Comparison of ENCODE assay signal across 9 mouse cellular contexts in genomic region chr9:21313394-21313793, GRCm38 (mm10). TPM values are rescaled to one million over a fixed set of nuclear protein-coding genes. Genes with fewer than 3 reads are reported as not detected.
DNase-seq lines count a peak whose midpoint lies in the region; ATAC-seq and TF ChIP-seq lines count a peak whose summit lies in the region.
"Had no signal": no experiment of that assay in that cellular context is flagged by ENCODE, and none has a peak within 500 bp of the region (broad histone marks: within the 10 kb centered on the region; RNA-seq: fewer than 3 reads in every experiment).

No protein-coding gene starts in this region.

- no peak overlapping the region for H3K4me3 ChIP-seq in ES-E14 (ENCODE audit: insufficient read depth in 1 of 2, low read depth in 1 of 2, low read length in 2 of 2, poor library complexity in 1 of 2, severe bottlenecking in 1 of 2)
- H3K4me3 ChIP-seq in forebrain, postnatal 0 days (ENCODE audit: low read depth, low read length) = no peak overlapping the region
- no peak overlapping the region for H3K4me3 ChIP-seq in lung, postnatal 0 days (ENCODE audit: low read depth, low read length)
- H3K4me3 ChIP-seq: hindbrain, embryonic 15.5 days had no signal

- in situ Hi-C loops in ES-E14 (cut with MboI; ENCODE audit: low sequenced_read_pairs in 2 of 2, unreplicated experiment in 2 of 2) = no loop called here

- peak; percentile 86 for TF ChIP-seq CTCF in forebrain, postnatal 0 days (IDR thresholded peaks at IDR 0.05; ENCODE audit: low read depth)
- TF ChIP-seq CTCF in lung, postnatal 0 days (IDR thresholded peaks at IDR 0.05) = peak; percentile 98

- H3K4me2 ChIP-seq in forebrain, postnatal 0 days (ENCODE audit: low read depth) = no peak overlapping the region
- H3K4me2 ChIP-seq in lung, postnatal 0 days (replicated peaks; ENCODE audit: low read depth, low read length) = no peak overlapping the region
- H3K4me2 ChIP-seq: hindbrain, embryonic 15.5 days had no signal

- peaks cover 3 to 19% of the 10 kb centered on the region in 2 experiments; a peak in 1 of 4 replicates for H3K4me1 ChIP-seq in ES-E14 (ENCODE audit: control insufficient read depth in 2 of 2, insufficient read depth in 2 of 2, low read length in 2 of 2, poor library complexity in 1 of 2)
- H3K4me1 ChIP-seq in forebrain, postnatal 0 days (ENCODE audit: insufficient read depth) = no peaks in the 10 kb centered on the region
- no peaks in the 10 kb centered on the region for H3K4me1 ChIP-seq in lung, postnatal 0 days (ENCODE audit: insufficient read depth, low read depth, low read length)
- H3K4me1 ChIP-seq: hindbrain, embryonic 15.5 days had no signal

- peak; percentile 72; the same call in 1 of the 2 replicates for ATAC-seq in forebrain, postnatal 0 days
- ATAC-seq in hematopoietic stem cell, adult 5-6 weeks (replicated peaks in 1 of 2; ENCODE audit: insufficient read depth in 1 of 2, low FRiP score in 2 of 2, low TSS enrichment in 1 of 2, low read depth in 1 of 2, poor library complexity in 2 of 2, severe bottlenecking in 2 of 2) = peak; percentile 78 to 79
- ATAC-seq in lung, postnatal 0 days = peak; percentile 87

- no peak overlapping the region for H3K27ac ChIP-seq in ES-E14 (ENCODE audit: insufficient read depth, low read depth, low read length, poor library complexity, severe bottlenecking)
- H3K27ac ChIP-seq in forebrain, postnatal 0 days (ENCODE audit: low read depth, low read length) = no peak overlapping the region
- H3K27ac ChIP-seq in lung, postnatal 0 days (ENCODE audit: low read length) = no peak overlapping the region
- H3K27ac ChIP-seq: hindbrain, embryonic 15.5 days had no signal

- H3K9ac ChIP-seq in ES-E14 (ENCODE audit: insufficient read depth, low read depth, low read length, poor library complexity, severe bottlenecking) = peak overlapping the region; percentile 15; the same call in 1 of the 2 replicates
- no peak overlapping the region for H3K9ac ChIP-seq in forebrain, postnatal 0 days
- no peak overlapping the region for H3K9ac ChIP-seq in lung, postnatal 0 days (replicated peaks; ENCODE audit: low read depth)
- H3K9ac ChIP-seq: hindbrain, embryonic 15.5 days had no signal

- no peaks in the 10 kb centered on the region for H3K9me3 ChIP-seq in ES-E14 (ENCODE audit: control insufficient read depth, insufficient read depth, low read depth, low read length)
- H3K9me3 ChIP-seq in forebrain, postnatal 0 days (ENCODE audit: low read length) = no peaks in the 10 kb centered on the region
- no peaks in the 10 kb centered on the region for H3K9me3 ChIP-seq in lung, postnatal 0 days (ENCODE audit: low read length)
- H3K9me3 ChIP-seq: hindbrain, embryonic 15.5 days had no signal

- TF ChIP-seq EP300 in lung, postnatal 0 days (IDR thresholded peaks at IDR 0.05) = no peak

- DNase-seq in ES-E14 (ENCODE audit: low read depth, low spot score) = peak; percentile 83
- peak; percentile 83 for DNase-seq in cerebellum, adult 11-12 months
- DNase-seq in forebrain, postnatal 0 days = peak; percentile 80
- peak; percentile 69 for DNase-seq in layer of hippocampus, adult 9-11 months
- peak; percentile 91 for DNase-seq in lung, postnatal 0 days (ENCODE audit: low spot score)
- DNase-seq in ovary, postnatal 14 days (ENCODE audit: low spot score) = peak; percentile 89
- DNase-seq in thymus, postnatal 10 days (ENCODE audit: low spot score in 2 of 2) = peak; percentile 73 to 94

- peaks cover 12% of the 10 kb centered on the region for H3K27me3 ChIP-seq in forebrain, postnatal 0 days (ENCODE audit: insufficient read depth, low read length)
- H3K27me3 ChIP-seq in lung, postnatal 0 days (replicated peaks; ENCODE audit: insufficient read depth, low read length) = no peaks in the 10 kb centered on the region

- WGBS in forebrain, postnatal 0 days = 7% methylated on average over 11 of the region's 11 CpGs
- WGBS in lung, postnatal 0 days = 8% methylated on average over 11 of the region's 11 CpGs

- H3K36me3 ChIP-seq in ES-E14 (ENCODE audit: control insufficient read depth, insufficient read depth, low read length, poor library complexity, severe bottlenecking) = no peaks in the 10 kb centered on the region
- H3K36me3 ChIP-seq in forebrain, postnatal 0 days (ENCODE audit: insufficient read depth) = no peaks in the 10 kb centered on the region
- H3K36me3 ChIP-seq in lung, postnatal 0 days (ENCODE audit: insufficient read depth, low read length) = no peaks in the 10 kb centered on the region
- H3K36me3 ChIP-seq: hindbrain, embryonic 15.5 days had no signal

TF ChIP-seq in ES-E14, 5 proteins besides CTCF, POLR2A, EP300 and RAD21:
- TF ChIP-seq MAFK (IDR thresholded peaks at IDR 0.05; ENCODE audit: insufficient read depth, low read depth, low read length) = no peak
- TF ChIP-seq ZC3H11A (IDR thresholded peaks at IDR 0.05; ENCODE audit: borderline replicate concordance, low read depth, low read length) = peak; percentile 71; the same call in 1 of the 2 replicates
- no peak for TF ChIP-seq HCFC1 (IDR thresholded peaks at IDR 0.05; ENCODE audit: borderline replicate concordance, insufficient read depth, low read length)
- TF ChIP-seq ZNF384 (IDR thresholded peaks at IDR 0.05; ENCODE audit: low read depth, low read length) = no peak
- no peak for TF ChIP-seq CHD2 (IDR thresholded peaks at IDR 0.05; ENCODE audit: low read depth, low read length)

RNA-seq across cellular contexts. Expression of gene Ap1m2, which starts 1.3 kb away (rescaled TPM):
- total RNA-seq in ES-E14 (2012; rRNA removed) = 9.8 and 17.1 TPM in 2 replicates
- 2.6 and 4.2 TPM in 2 replicates for total RNA-seq in forebrain, postnatal 0 days (2014; rRNA removed)
- 2.4 and 2.9 TPM in 2 replicates for polyA plus RNA-seq in forebrain, postnatal 0 days (2015; fragmentation: Nextera tagmentation; extraction: Ambion mirVana)
- 0.56 TPM in 1 of 2 replicates, not detected in the other for total RNA-seq in hematopoietic stem cell, adult 5-6 weeks (2017)
- polyA plus RNA-seq in lung, postnatal 0 days (2015; fragmentation: Nextera tagmentation; extraction: Ambion mirVana) = 35.9 and 36.4 TPM in 2 replicates

RNA-seq across cellular contexts. Expression of gene Slc44a2, which starts 7.1 kb away (rescaled TPM):
- 46.0 and 73.1 TPM in 2 replicates for total RNA-seq in ES-E14 (2012; rRNA removed)
- 55.2 and 63.1 TPM in 2 replicates for total RNA-seq in forebrain, postnatal 0 days (2014; rRNA removed)
- 40.8 and 48.9 TPM in 2 replicates for polyA plus RNA-seq in forebrain, postnatal 0 days (2015; fragmentation: Nextera tagmentation; extraction: Ambion mirVana)
- total RNA-seq in hematopoietic stem cell, adult 5-6 weeks (2017) = 65.7 and 97.9 TPM in 2 replicates
- 155 and 165 TPM in 2 replicates for polyA plus RNA-seq in lung, postnatal 0 days (2015; fragmentation: Nextera tagmentation; extraction: Ambion mirVana)

RNA-seq across cellular contexts. Expression of gene Cdkn2d, which starts 22.2 kb away (rescaled TPM):
- 9.6 and 12.7 TPM in 2 replicates for total RNA-seq in ES-E14 (2012; rRNA removed)
- total RNA-seq in forebrain, postnatal 0 days (2014; rRNA removed) = 65.1 and 69.4 TPM in 2 replicates
- polyA plus RNA-seq in forebrain, postnatal 0 days (2015; fragmentation: Nextera tagmentation; extraction: Ambion mirVana) = 104 and 118 TPM in 2 replicates
- total RNA-seq in hematopoietic stem cell, adult 5-6 weeks (2017) = 14.8 and 30.4 TPM in 2 replicates
- 33.9 and 34.9 TPM in 2 replicates for polyA plus RNA-seq in lung, postnatal 0 days (2015; fragmentation: Nextera tagmentation; extraction: Ambion mirVana)

RNA-seq across cellular contexts. Expression of gene Kri1, which starts 25.6 kb away (rescaled TPM):
- total RNA-seq in ES-E14 (2012; rRNA removed) = 81.6 and 108 TPM in 2 replicates
- total RNA-seq in forebrain, postnatal 0 days (2014; rRNA removed) = 27.6 and 28.1 TPM in 2 replicates
- 7.1 and 11.9 TPM in 2 replicates for polyA plus RNA-seq in forebrain, postnatal 0 days (2015; fragmentation: Nextera tagmentation; extraction: Ambion mirVana)
- 64.0 and 98.0 TPM in 2 replicates for total RNA-seq in hematopoietic stem cell, adult 5-6 weeks (2017)
- 8.9 and 11.9 TPM in 2 replicates for polyA plus RNA-seq in lung, postnatal 0 days (2015; fragmentation: Nextera tagmentation; extraction: Ambion mirVana)

RNA-seq across cellular contexts. Expression of gene Atg4d, which starts 48.3 kb away (rescaled TPM):
- 23.8 and 32.7 TPM in 2 replicates for total RNA-seq in ES-E14 (2012; rRNA removed)
- total RNA-seq in forebrain, postnatal 0 days (2014; rRNA removed) = 18.7 and 19.5 TPM in 2 replicates
- polyA plus RNA-seq in forebrain, postnatal 0 days (2015; fragmentation: Nextera tagmentation; extraction: Ambion mirVana) = 19.9 and 26.4 TPM in 2 replicates
- 5.6 and 14.1 TPM in 2 replicates for total RNA-seq in hematopoietic stem cell, adult 5-6 weeks (2017)
- polyA plus RNA-seq in lung, postnatal 0 days (2015; fragmentation: Nextera tagmentation; extraction: Ambion mirVana) = 36.4 and 40.0 TPM in 2 replicates
